Mouse (Mus musculus) right cerebral cortex, postnatal 36 days (tissue): ENCODE results near the gene Hoxa10.

Experiments used
- DNase-seq, 2 experiments: peaks; one replicate each; pipeline ENCODE4 v3.0.0; 2022; ENCODE audit warnings: low spot score in 2 of 2, mixed read lengths in 1 of 2

Hoxa10 gene

GRCm38 (mm10) chr6:52217895-52218642, 22.6 kb downstream of the Hoxa10 start:
- DNase-seq = no peak

GRCm38 (mm10) chr6:52217459-52217768, 23.2 kb downstream of the Hoxa10 start:
- no peak for DNase-seq

- no peak for DNase-seq
These were observed 23.8 kb downstream of the Hoxa10 start for GRCm38 (mm10) chr6:52216691-52217458.

- no peak for DNase-seq
These were observed 24.7 kb downstream of the Hoxa10 start for GRCm38 (mm10) chr6:52215771-52216535.

- DNase-seq = no peak
These were observed 25.6 kb downstream of the Hoxa10 start for GRCm38 (mm10) chr6:52215070-52215469.

DNA sequence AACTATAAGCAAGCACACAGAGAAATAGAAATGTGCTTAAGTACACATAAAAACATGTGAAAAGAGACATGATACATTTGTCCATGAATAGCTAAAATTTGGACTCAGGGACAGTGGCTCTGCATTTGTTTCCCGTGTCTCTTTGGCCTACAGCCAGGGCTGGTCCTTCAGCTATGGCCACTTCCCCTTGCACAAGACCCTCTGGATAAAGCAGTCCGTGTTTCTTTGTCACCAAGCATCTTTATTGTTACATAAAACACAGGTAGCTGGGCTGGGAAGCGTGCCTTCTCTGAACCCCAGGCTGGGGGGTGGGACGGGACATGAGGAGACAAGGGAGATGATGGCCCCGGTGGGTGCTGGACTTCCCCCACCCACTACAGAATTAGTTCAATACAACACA, 26.4 kb downstream of the Hoxa10 start:
- DNase-seq = no peak

- DNase-seq = no peak
These were observed 27.3 kb downstream of the Hoxa10 start, which contains the start of the genes Hoxa3 and Gm28308 for GRCm38 (mm10) chr6:52213119-52213986. Gene Hoxa3, minus strand, starts transcription at chr6:52213336. Gene Gm28308, minus strand, starts transcription at chr6:52213339.

- no peak for DNase-seq
These were observed 28.0 kb downstream of the Hoxa10 start for GRCm38 (mm10) chr6:52212556-52213118.

DNA sequence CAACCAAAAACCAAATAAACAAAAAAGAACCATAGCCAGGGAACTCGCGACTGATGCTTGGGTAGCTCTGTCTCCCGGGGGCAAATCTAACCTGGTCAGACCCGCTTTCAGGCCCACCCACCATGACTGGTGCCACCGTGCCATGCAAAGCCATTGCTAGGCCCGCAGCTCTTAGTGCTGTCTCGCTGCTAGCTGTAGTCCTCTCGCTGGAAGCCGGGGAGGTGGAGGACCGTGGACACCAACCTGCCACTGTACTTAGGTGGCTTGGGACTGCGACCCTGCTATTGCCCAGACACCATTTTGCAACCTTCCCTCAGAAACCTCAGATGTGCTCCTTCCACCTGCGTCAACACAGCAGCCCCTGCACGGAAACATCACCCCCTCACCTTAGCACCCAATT, 28.7 kb downstream of the Hoxa10 start:
- no peak for DNase-seq

- peak in 1 of 2 experiments; percentile 37 for DNase-seq
These were observed 29.3 kb downstream of the Hoxa10 start for GRCm38 (mm10) chr6:52211170-52211935.

- DNase-seq = no peak
These were observed 31.0 kb downstream of the Hoxa10 start for GRCm38 (mm10) chr6:52209685-52210046.

DNA sequence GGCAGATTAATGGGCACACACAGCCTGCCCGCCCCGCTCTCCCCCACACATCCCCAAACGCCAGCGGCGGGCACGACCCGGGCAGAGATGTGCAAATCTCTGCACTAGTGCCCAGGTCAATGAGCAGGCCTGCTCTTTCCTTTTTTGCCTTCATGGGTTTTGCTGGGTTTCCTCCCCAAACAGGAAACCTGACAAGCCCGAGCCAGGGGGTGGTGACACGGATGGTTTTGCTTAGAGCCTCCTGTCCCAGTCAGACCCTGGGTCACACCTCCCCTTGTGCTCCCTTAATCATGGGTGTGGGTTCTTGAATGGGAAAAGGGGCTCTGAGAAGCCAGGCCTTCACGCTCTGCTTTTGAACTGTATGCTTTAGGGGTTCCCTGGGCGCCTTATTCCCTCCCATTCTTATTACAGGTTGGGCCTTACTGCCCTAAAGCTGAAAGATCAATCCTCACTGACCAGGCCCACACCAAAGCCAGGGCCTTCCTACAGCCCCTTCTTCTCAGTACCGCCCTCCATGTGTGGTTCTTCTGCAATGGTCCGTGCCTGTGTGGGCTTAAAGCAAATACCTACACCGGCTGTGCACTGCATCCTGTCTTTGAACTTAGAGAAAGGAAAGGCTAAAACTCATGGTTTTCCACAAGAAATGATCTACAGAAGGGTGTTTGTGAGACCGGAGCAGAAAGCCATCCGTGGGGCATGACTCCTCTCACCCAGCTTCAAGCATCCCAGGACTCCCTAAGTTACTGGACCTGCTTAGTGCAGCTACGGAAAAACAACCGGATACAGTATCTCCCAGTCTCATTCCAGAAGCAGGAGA, 31.6 kb downstream of the Hoxa10 start:
- no peak for DNase-seq

DNA sequence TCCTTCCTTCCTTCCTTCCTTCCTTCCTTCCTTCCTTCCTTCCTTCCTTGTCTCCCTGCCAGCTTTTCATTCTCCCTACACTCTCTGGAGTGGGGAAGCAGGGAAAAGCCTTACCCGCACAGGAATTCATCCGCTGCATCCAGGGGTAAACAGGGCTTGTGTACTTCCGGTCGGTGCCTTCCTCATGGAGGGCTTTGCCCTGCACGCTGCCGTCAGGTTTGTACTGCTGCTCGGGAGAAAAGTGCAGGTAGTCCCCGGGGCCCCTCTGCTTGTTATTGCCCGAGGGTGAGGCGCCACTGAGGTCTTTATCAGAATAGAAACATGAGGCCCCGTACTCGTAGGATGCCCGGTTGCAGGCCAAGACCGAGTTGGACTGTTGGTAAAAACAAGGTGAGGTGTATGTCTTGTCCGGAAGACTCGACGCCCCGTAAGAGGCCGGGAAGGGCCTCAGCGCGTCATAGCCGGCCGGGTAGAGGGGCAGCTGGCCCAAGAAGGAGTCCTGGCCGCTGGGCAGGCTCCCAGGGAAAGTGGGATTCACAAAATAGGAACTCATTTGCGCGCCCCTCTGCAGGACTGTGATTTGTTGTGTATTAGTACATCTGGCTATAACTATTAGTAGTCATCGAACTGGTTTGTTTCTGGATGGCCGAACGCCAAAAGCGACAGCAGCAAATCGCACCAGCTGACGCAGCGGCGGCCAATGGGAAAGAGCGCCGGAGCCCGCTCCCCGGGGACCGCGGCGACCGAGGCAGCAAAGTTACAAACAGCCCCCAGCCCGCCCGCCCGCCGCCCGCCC, 32.4 kb downstream of the Hoxa10 start, which contains the start of gene Hoxa6:
Gene Hoxa6, minus strand, starts transcription at position 651 of the 796 bp plus-strand sequence.
- no peak for DNase-seq

- no peak for DNase-seq
These were observed 33.0 kb downstream of the Hoxa10 start for GRCm38 (mm10) chr6:52207684-52207976.

- DNase-seq = no peak
These were observed 33.6 kb downstream of the Hoxa10 start for GRCm38 (mm10) chr6:52206882-52207683.

DNA sequence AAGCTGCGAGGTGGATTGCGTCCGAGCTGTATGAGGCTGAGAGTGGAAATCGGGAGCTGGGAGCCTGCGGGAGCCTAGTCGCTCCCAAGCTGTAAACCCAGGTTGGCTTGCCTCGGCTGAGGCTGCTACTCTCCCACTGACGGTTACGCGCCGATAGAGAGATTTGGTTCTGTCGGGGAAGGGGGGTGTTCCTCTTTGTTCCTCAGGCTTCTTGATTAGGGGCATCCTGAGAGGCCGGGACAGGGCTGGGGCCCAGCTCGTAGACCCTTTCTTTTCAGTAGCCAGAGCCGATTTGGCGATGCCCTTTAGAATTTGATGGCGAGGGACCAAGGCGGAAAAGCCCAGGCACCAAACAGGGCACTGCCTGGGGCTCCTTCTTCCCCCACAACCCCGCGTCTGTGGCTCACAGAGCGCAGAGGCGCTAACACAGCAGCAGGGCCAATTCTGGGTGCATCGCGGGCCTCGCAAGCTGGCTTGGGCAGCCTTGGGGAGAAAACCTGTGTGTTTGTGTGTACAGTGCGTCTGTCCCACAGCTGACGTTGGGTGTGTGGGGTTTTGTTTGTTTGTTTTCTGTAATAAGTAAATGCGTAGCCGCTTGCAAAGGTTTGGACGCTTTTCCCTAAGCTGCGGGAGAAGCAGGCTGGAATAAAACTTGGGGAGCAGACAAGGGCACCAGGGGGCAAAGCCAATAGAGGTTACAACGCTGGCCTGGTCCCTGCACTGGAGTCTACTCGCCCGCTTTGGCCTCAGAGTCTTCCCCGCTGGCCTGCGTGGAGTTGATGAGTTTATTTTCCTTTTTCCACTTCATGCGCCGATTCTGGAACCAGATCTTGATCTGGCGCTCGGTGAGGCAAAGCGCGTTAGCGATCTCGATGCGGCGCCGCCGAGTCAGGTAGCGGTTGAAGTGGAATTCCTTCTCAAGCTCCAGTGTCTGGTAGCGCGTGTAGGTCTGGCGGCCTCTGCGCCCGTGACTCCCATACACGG, 34.7 kb downstream of the Hoxa10 start:
- DNase-seq = no peak

DNA sequence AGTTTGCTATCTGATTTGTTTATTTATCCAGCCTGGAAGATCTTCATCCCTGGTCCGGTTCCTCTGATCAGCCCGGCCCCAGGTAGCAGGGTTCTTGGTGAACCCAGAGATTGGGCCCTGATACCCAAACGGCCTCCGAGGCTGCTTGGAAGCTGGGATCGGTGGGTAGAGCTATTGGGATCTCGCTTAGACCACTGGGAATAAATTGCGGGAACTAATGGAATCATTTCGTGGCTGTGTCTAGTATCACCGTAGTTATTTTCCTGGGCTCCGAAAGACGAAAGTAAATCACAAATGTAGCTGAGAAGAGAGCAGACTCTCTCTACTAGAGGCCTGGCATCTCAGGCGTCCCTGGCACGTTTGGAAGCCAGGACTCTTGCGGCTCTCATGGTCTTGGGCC, 35.4 kb downstream of the Hoxa10 start:
- no peak for DNase-seq
